Mouse (Mus musculus) liver, postnatal 0 days (tissue): ENCODE measurements at regions not wholly inside any gene's neighbourhood (a gene's known extent, or its start where the extent isn't known, plus 50 kb on each side); places are given as distances from the start of the nearest gene placed in this dataset.

ENCODE experiments used
- CTCF ChIP-seq: sonication (generic); IDR thresholded peaks from 2 replicates; pipeline ENCODE4 v1.5.1; 2016; ENCODE audit warnings: antibody characterized with exemption, low read depth
- EP300 ChIP-seq: IDR thresholded peaks from 2 replicates; pipeline ENCODE4 v1.6.1; 2016; ENCODE audit warnings: antibody characterized with exemption, low read depth, mild to moderate bottlenecking

GRCm38 (mm10) chr1:47019356-47019755 is 126.7 kb upstream of the Slc39a10 start:
- TF ChIP-seq CTCF (no peak), EP300 (no peak)
